Mouse (Mus musculus) forebrain, embryonic 10.5 days (tissue): Measurements from ENCODE around the gene Bcas3. TPM values are rescaled to one million over a fixed set of nuclear protein-coding genes. Genes with fewer than 3 reads are reported as not detected.
A peak's percentile ranks its signal among the peaks of the same experiment; 100 is the strongest.

ENCODE experiments used
- DNase-seq: peaks from one replicate; pipeline ENCODE4 v3.0.0-alpha.2; 2017; ENCODE audit warnings: low spot score; ENCODE audit errors: extremely low spot score
- H3K27ac ChIP-seq: fragments of 300-500 bp; sonication (generic); 2 replicates; pipeline ENCODE4 v1.5.1; 2016; ENCODE audit warnings: mild to moderate bottlenecking
- H3K27me3 ChIP-seq: fragments of 300-500 bp; sonication (generic); 2 replicates; pipeline ENCODE4 v1.6.1; 2016; ENCODE audit warnings: mild to moderate bottlenecking; ENCODE audit not compliant: poor library complexity, severe bottlenecking
- H3K36me3 ChIP-seq: fragments of 300-500 bp; sonication (generic); replicated peaks from 2 replicates; pipeline ENCODE4 v1.6.1; 2016; ENCODE audit warnings: mild to moderate bottlenecking, moderate library complexity
- H3K4me1 ChIP-seq: fragments of 300-500 bp; sonication (generic); 2 replicates; pipeline ENCODE4 v1.6.1; 2016
- H3K4me3 ChIP-seq: fragments of 300-500 bp; sonication (generic); 2 replicates; pipeline ENCODE4 v1.5.1; 2016; ENCODE audit warnings: mild to moderate bottlenecking, moderate library complexity
- H3K9me3 ChIP-seq: fragments of 300-500 bp; sonication (generic); 2 replicates; pipeline ENCODE4 v1.6.1; 2016; ENCODE audit warnings: mild to moderate bottlenecking, moderate library complexity
- WGBS: fragments of 180-500 bp; shearing (Covaris S2); methylation state at CpG from one replicate; pipeline ENCODE4 v1.1.7; 2016; 5-methylcytosine and 5-hydroxymethylcytosine counted together
- polyA plus RNA-seq: library from polyadenylated mRNA; unstranded; fragments of >200 nt; fragmentation: Nextera tagmentation; extraction: Ambion mirVana; gene quantifications from 2 replicates; pipeline ENCODE4 v1.2.1, GENCODE M21; 2016

Gene Bcas3
- polyA plus RNA-seq, 1 experiment from 2014 or later: 19.6 TPM

GRCm38 (mm10) chr11:85383975-85384821, 31.2 kb downstream of the Bcas3 start:
- no peaks in the 10 kb centered on the region for H3K27me3 ChIP-seq
- H3K9me3 ChIP-seq: no peaks in the 10 kb centered on the region
- H3K27ac ChIP-seq: no peak overlapping the region
- no peaks in the 10 kb centered on the region for H3K36me3 ChIP-seq
- 87% methylated on average over 7 of the region's 7 CpGs for WGBS
- no peak for DNase-seq
- H3K4me1 ChIP-seq: no peaks in the 10 kb centered on the region
- H3K4me3 ChIP-seq: no peak overlapping the region

DNA sequence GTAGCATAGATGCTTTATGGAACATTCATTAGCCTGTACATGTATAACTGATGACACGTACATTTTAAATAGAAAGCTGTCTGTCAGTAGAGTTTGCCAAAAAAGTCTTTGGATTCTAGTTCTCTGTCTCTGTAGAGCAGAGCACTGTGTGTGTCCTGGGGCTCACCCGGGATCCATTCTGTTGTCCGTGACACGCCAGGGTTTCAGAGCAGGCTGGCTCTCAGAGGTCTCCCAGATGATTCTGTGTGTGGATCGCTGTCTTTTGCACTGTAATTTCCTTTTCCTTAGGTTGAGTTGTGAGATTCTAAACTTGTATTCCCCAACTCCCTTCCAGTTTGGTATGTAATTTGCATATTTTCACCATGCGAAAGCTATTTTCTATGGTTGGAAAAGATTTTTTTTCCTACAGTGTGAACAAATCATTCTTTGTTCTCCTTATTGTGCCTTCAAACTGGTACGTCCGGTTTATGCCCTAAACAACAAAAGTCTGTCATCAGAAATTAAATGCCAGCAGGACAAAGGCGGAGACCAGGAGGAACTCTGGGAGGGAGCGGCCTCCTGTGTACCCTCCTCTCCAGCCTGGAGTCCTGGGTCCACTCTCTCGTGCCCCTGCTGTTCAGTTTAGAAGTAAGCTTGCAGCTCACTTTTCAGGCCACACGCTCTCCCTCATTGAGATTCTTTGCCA, 39.4 kb downstream of the Bcas3 start:
- DNase-seq: peak; percentile 20
- H3K27me3 ChIP-seq: no peaks in the 10 kb centered on the region
- H3K9me3 ChIP-seq: no peaks in the 10 kb centered on the region
- H3K27ac ChIP-seq: peak overlapping the region; percentile 68
- no peak overlapping the region for H3K4me3 ChIP-seq
- WGBS: 54% methylated on average over 12 of the region's 12 CpGs
- peaks cover 25% of the 10 kb centered on the region for H3K4me1 ChIP-seq
- no peaks in the 10 kb centered on the region for H3K36me3 ChIP-seq

GRCm38 (mm10) chr11:85392864-85393220, 39.9 kb downstream of the Bcas3 start:
- H3K27me3 ChIP-seq: no peaks in the 10 kb centered on the region
- H3K4me3 ChIP-seq: no peak overlapping the region
- peaks cover 25% of the 10 kb centered on the region for H3K4me1 ChIP-seq
- DNase-seq: peak; percentile 15
- H3K9me3 ChIP-seq: no peaks in the 10 kb centered on the region
- peak overlapping the region; percentile 68 for H3K27ac ChIP-seq
- no peaks in the 10 kb centered on the region for H3K36me3 ChIP-seq
- WGBS: 48% methylated on average over 9 of the region's 9 CpGs

- no peak for DNase-seq
- H3K9me3 ChIP-seq: no peaks in the 10 kb centered on the region
- H3K4me1 ChIP-seq: peaks cover 25% of the 10 kb centered on the region
- 72% methylated on average over 3 of the region's 3 CpGs for WGBS
- H3K27me3 ChIP-seq: no peaks in the 10 kb centered on the region
- H3K27ac ChIP-seq: no peak overlapping the region
- no peak overlapping the region for H3K4me3 ChIP-seq
- H3K36me3 ChIP-seq: no peaks in the 10 kb centered on the region
Observed at GRCm38 (mm10) chr11:85393990-85394389, 41.0 kb downstream of the Bcas3 start.

DNA sequence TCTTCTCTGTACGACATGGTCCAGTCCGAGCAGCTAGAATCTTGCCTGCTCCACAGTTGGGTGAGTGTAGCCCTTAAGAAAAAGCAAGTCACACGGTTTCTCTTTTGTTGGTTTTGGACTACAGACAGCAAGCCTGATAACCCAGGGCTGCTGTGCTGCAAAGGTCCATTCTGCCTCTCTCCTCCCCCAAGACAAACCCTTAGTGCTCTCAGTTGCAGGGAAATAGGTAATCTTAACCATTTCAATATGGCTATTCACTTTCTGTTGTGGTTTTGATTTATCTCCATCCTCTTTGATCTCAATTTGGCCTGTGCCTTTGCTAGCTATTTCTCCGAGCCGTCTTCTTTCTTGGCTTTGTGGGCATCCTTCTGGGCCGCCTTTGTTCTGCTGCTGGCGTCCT, 42.4 kb downstream of the Bcas3 start:
- DNase-seq: no peak
- Histone ChIP-seq H3K9me3 (no peaks in the 10 kb centered on the region), H3K27me3 (no peaks in the 10 kb centered on the region), H3K36me3 (no peaks in the 10 kb centered on the region), H3K4me1 (peaks cover 25% of the 10 kb centered on the region), H3K27ac (0 out of 2 replicates have a peak overlapping the region, but pooled peaks have one; percentile 22), H3K4me3 (no peak overlapping the region)
- WGBS: 32% methylated on average over 7 of the region's 7 CpGs

DNA sequence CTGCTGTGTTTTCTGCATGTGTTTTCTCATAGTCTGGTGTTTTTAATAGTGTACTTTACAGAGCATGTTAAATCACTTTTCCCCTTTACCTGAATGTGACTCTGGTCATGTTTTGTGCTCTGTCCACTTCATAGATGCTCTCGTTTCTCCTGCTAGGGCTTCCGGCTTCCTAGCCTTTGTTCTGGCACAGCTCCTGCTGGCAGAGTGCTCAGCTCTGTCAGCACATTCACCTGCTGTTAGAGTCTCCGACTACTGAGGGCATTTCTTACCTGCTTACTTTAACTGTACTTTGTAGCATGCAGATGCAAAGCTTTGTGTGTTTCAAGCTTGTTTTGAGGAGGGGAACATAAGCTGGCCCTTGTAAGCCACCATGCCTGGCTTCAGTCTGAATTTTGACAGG, 53.6 kb downstream of the Bcas3 start:
- Histone ChIP-seq H3K4me1 (no peaks in the 10 kb centered on the region), H3K27me3 (no peaks in the 10 kb centered on the region), H3K36me3 (no peaks in the 10 kb centered on the region), H3K4me3 (no peak overlapping the region), H3K27ac (no peak overlapping the region), H3K9me3 (no peaks in the 10 kb centered on the region)
- no peak for DNase-seq
- WGBS: 66% methylated on average over 3 of the region's 3 CpGs

DNA sequence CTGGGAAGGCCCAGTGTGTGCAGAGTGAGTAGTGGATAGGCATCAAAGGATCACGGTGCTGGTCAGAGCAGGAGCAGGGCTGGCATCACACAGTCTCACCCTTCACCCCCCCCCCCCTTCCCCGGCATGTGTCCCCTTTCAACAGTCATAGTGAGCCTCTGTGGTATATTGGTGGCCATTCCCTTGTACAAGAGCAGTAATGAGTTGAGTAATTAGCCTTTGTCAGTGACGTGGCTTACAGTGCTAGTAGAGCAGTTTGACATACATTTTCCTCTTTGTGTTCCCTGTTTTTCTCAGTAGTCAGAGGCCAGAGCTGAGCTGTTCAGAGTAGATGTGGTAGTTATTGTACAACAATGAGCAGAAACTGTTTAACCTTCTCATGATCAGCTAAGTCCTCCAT, 54.7 kb downstream of the Bcas3 start:
- no peaks in the 10 kb centered on the region for H3K27me3 ChIP-seq

GRCm38 (mm10) chr11:85412319-85412718, 59.4 kb downstream of the Bcas3 start:
- no peaks in the 10 kb centered on the region for H3K9me3 ChIP-seq
- H3K27ac ChIP-seq: no peak overlapping the region
- H3K4me1 ChIP-seq: no peaks in the 10 kb centered on the region
- no peaks in the 10 kb centered on the region for H3K36me3 ChIP-seq
- no peak for DNase-seq
- H3K27me3 ChIP-seq: no peaks in the 10 kb centered on the region
- WGBS: 80% methylated on average over 7 of the region's 7 CpGs
- H3K4me3 ChIP-seq: no peak overlapping the region

More for the DNA sequence above, 54.7 kb downstream of the Bcas3 start:
- Histone ChIP-seq H3K36me3 (no peaks in the 10 kb centered on the region), H3K4me3 (no peak overlapping the region), H3K9me3 (no peaks in the 10 kb centered on the region), H3K27ac (no peak overlapping the region), H3K4me1 (no peaks in the 10 kb centered on the region)
- no peak for DNase-seq
- 85% methylated on average over 3 of the region's 3 CpGs for WGBS

- H3K27ac ChIP-seq: no peak overlapping the region
- H3K36me3 ChIP-seq: no peaks in the 10 kb centered on the region
- no peaks in the 10 kb centered on the region for H3K4me1 ChIP-seq
- no peak for DNase-seq
- WGBS: 86% methylated on average over 1 of the region's 1 CpGs
- H3K9me3 ChIP-seq: no peaks in the 10 kb centered on the region
- H3K4me3 ChIP-seq: no peak overlapping the region
- no peaks in the 10 kb centered on the region for H3K27me3 ChIP-seq
Observed at GRCm38 (mm10) chr11:85414476-85414875, 61.5 kb downstream of the Bcas3 start.

DNA sequence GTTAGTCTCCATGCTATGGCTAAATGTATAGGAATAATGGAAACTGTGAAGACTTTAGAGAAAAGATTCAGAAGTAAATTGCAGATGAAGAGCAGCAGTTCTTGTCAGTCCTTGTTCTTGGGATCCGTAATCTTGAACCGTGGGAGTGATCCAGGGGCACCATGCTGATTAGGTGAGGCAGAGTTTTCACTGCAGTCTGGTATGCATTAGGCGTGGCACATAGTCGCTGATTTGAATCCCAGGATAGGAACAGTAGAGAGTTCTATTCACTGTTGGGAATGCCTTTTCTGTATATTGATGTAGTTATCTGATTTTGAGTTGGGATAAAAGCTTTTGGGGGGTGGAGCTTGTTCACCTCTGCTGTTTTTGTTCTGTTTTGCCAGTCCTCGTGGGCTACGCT, 74.4 kb downstream of the Bcas3 start:
- Histone ChIP-seq H3K27ac (no peak overlapping the region), H3K4me1 (peaks cover 11% of the 10 kb centered on the region), H3K36me3 (no peaks in the 10 kb centered on the region), H3K9me3 (no peaks in the 10 kb centered on the region), H3K27me3 (no peaks in the 10 kb centered on the region), H3K4me3 (no peak overlapping the region)
- WGBS: 72% methylated on average over 6 of the region's 6 CpGs
- DNase-seq: no peak

GRCm38 (mm10) chr11:85428227-85428626, 75.3 kb downstream of the Bcas3 start:
- Histone ChIP-seq H3K4me1 (peaks cover 11% of the 10 kb centered on the region), H3K27ac (no peak overlapping the region), H3K9me3 (no peaks in the 10 kb centered on the region), H3K4me3 (no peak overlapping the region), H3K27me3 (no peaks in the 10 kb centered on the region), H3K36me3 (no peaks in the 10 kb centered on the region)
- WGBS: 60% methylated on average over 3 of the region's 3 CpGs
- no peak for DNase-seq

DNA sequence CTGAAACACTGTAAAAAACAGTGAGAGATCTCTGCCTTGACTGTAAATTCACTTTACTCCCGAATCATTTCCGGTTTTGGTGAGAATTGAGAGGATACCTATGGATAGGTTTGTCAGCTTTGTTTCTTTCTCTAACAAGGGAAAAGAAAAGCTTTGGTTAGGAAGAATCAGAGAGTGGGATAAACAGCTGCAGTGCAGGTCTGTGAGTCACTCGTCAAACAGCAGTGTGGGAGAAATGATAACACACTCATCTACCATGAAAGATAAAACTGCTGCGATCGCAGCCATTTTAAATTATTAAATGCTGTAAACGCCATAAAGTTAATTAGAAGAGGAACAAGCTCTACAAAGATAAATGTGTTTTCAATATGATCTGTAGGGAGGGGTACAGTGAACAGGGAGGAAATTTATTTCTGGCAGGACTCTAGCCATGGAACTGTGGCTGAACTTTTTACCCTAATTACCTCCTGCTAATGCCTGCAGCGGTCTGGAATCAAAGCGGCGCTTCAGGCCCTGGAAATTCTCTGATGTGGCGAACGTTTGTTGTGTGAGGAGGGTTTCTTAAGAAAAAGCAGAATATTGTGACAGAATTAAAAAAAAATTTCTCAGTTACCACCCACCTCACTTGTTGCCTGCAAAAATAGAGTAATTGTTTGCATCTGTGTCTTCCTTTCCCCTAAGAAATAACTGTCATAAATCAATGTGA, 77.9 kb downstream of the Bcas3 start:
- Histone ChIP-seq H3K4me3 (no peak overlapping the region), H3K9me3 (no peaks in the 10 kb centered on the region), H3K27me3 (no peaks in the 10 kb centered on the region), H3K36me3 (no peaks in the 10 kb centered on the region), H3K4me1 (peaks cover 11% of the 10 kb centered on the region), H3K27ac (no peak overlapping the region)
- 65% methylated on average over 11 of the region's 11 CpGs for WGBS
- no peak for DNase-seq

DNA sequence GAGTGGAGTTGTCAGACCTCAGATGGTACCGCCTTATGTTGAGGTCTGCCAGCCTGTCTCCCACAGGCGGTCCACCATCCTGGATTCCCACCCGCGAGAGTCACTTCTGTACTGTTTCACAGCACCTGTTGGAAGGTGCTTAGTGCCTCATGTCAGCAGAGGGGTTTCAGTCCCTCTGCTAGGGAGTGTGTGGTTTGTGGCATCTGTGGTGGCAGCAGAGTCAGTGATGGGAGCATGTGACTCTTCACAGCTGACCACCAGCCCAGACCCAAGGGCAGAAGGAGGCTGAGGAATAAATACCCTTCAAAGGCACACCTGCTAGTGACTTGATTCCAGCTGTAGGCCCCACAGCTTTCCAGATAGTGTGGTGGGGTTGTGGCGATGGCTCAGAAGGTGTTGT, 94.4 kb downstream of the Bcas3 start:
- H3K4me3 ChIP-seq: no peak overlapping the region
- H3K27me3 ChIP-seq: no peaks in the 10 kb centered on the region
- H3K4me1 ChIP-seq: peaks cover 5% of the 10 kb centered on the region
- H3K27ac ChIP-seq: no peak overlapping the region
- H3K36me3 ChIP-seq: no peaks in the 10 kb centered on the region
- no peak for DNase-seq
- no peaks in the 10 kb centered on the region for H3K9me3 ChIP-seq
- 95% methylated on average over 5 of the region's 5 CpGs for WGBS
